Mouse (Mus musculus) heart, postnatal 0 days (tissue): ENCODE data around the gene Ppp2r3a. TPM values are rescaled to one million over a fixed set of nuclear protein-coding genes. Genes with fewer than 3 reads are reported as not detected.

ENCODE experiments used
- ATAC-seq: fragments of 200-750 bp; cut with Nextera tagmentation; 2 replicates; pipeline ENCODE4 v1.8.0; 2017; ENCODE audit warnings: low read depth, moderate number of reproducible peaks, moderate library complexity; ENCODE audit not compliant: insufficient read depth
- DNase-seq: peaks from one replicate; pipeline ENCODE4 v3.0.0-alpha.2; 2016; ENCODE audit warnings: low spot score
- H3K27ac ChIP-seq: fragments of 300-500 bp; sonication (generic); 2 replicates; pipeline ENCODE4 v1.5.1; 2014; ENCODE audit warnings: low read depth, mild to moderate bottlenecking
- H3K27me3 ChIP-seq: fragments of 300-500 bp; sonication (generic); 2 replicates; pipeline ENCODE4 v1.6.1; 2014; ENCODE audit warnings: low read length, mixed read lengths; ENCODE audit not compliant: control insufficient read depth, insufficient read depth
- H3K36me3 ChIP-seq: fragments of 300-500 bp; sonication (generic); replicated peaks from 2 replicates; pipeline ENCODE4 v1.6.1; 2014; ENCODE audit warnings: low read length, mixed read lengths; ENCODE audit not compliant: control insufficient read depth, insufficient read depth
- H3K4me1 ChIP-seq: fragments of 300-500 bp; sonication (generic); 2 replicates; pipeline ENCODE4 v1.6.1; 2014; ENCODE audit warnings: antibody characterized with exemption; ENCODE audit not compliant: control insufficient read depth, insufficient read depth
- H3K4me2 ChIP-seq: fragments of 300-500 bp; sonication (generic); 2 replicates; pipeline ENCODE4 v1.6.1; 2014; ENCODE audit warnings: low read depth, mild to moderate bottlenecking, low read length, moderate library complexity
- H3K4me3 ChIP-seq: fragments of 300-500 bp; sonication (generic); 2 replicates; pipeline ENCODE4 v1.5.1; 2014; ENCODE audit warnings: low read depth, low read length
- H3K9ac ChIP-seq: fragments of 300-500 bp; sonication (generic); replicated peaks from 2 replicates; pipeline ENCODE4 v1.6.1; 2014; ENCODE audit warnings: low read depth, low read length, mixed read lengths
- H3K9me3 ChIP-seq: fragments of 300-500 bp; sonication (generic); replicated peaks from 2 replicates; pipeline ENCODE4 v1.6.1; 2016; ENCODE audit warnings: low read length; ENCODE audit not compliant: control insufficient read depth
- CTCF ChIP-seq: IDR thresholded peaks from 2 replicates; pipeline ENCODE4 v1.5.1; 2016; ENCODE audit warnings: antibody characterized with exemption, control low read depth, low read depth
- EP300 ChIP-seq: IDR thresholded peaks from 2 replicates; pipeline ENCODE4 v1.6.1; 2016; ENCODE audit warnings: antibody characterized with exemption, low read depth
- WGBS: fragments of 180-500 bp; shearing (Covaris S2); extraction: QIAGEN DNeasy Blood & Tissue Kit; methylation state at CpG from one replicate; pipeline ENCODE4 v1.1.7; 2014; 5-methylcytosine and 5-hydroxymethylcytosine counted together
- polyA plus RNA-seq: library from polyadenylated mRNA; unstranded; fragments of >200 nt; fragmentation: Nextera tagmentation; extraction: Ambion mirVana; gene quantifications from 2 replicates; pipeline ENCODE4 v1.2.1, GENCODE M21; 2015
- total RNA-seq: library from RNA; depleted of rRNA; stranded (reverse); fragments of >200 nt; gene quantifications from 2 replicates; pipeline ENCODE4 v1.2.3, GENCODE M21; 2014; ENCODE audit warnings: low replicate concordance

Ppp2r3a gene
- total and polyA plus RNA-seq, 2 experiments from 2014 or later: 63.3 to 99.0 TPM

- Histone ChIP-seq H3K4me1 (peaks cover 14% of the 10 kb centered on the region; the same call in 1 of the 2 replicates), H3K4me2 (no peak overlapping the region), H3K36me3 (no peaks in the 10 kb centered on the region), H3K9me3 (no peaks in the 10 kb centered on the region), H3K27ac (no peak overlapping the region), H3K4me3 (no peak overlapping the region), H3K27me3 (no peaks in the 10 kb centered on the region), H3K9ac (no peak overlapping the region)
- 67% methylated on average over 3 of the region's 3 CpGs for WGBS
- no peak for ATAC-seq
- TF ChIP-seq CTCF (no peak), EP300 (no peak)
- no peak for DNase-seq
These were observed 11.4 kb downstream of the Ppp2r3a start for GRCm38 (mm10) chr9:101240161-101240560.

- no peak overlapping the region for H3K9ac ChIP-seq
- H3K4me2 ChIP-seq: no peak overlapping the region
- TF ChIP-seq CTCF (peak; percentile 19; the same call in 1 of the 2 replicates), EP300 (no peak)
- DNase-seq (peak; percentile 25), ATAC-seq (peak; percentile 4; the same call in 1 of the 2 replicates)
- H3K9me3 ChIP-seq: no peaks in the 10 kb centered on the region
- peaks cover 6% of the 10 kb centered on the region; the same call in 1 of the 2 replicates for H3K4me1 ChIP-seq
- H3K4me3 ChIP-seq: no peak overlapping the region
- no peaks in the 10 kb centered on the region for H3K36me3 ChIP-seq
- H3K27me3 ChIP-seq: no peaks in the 10 kb centered on the region
- 43% methylated on average over 2 of the region's 2 CpGs for WGBS
- H3K27ac ChIP-seq: no peak overlapping the region
These were observed 15.8 kb downstream of the Ppp2r3a start for GRCm38 (mm10) chr9:101235786-101236185.

GRCm38 (mm10) chr9:101232034-101232433 lies 19.6 kb downstream of the Ppp2r3a start:
- no peaks in the 10 kb centered on the region for H3K36me3 ChIP-seq
- 54% methylated on average over 6 of the region's 6 CpGs for WGBS
- no peak for ATAC-seq
- no peaks in the 10 kb centered on the region for H3K27me3 ChIP-seq
- DNase-seq: no peak
- TF ChIP-seq EP300: no peak
- TF ChIP-seq CTCF: no peak
- H3K4me2 ChIP-seq: no peak overlapping the region
- H3K9ac ChIP-seq: no peak overlapping the region
- H3K27ac ChIP-seq: no peak overlapping the region
- no peaks in the 10 kb centered on the region for H3K9me3 ChIP-seq
- H3K4me3 ChIP-seq: no peak overlapping the region
- peaks cover 6% of the 10 kb centered on the region; the same call in 1 of the 2 replicates for H3K4me1 ChIP-seq

- Histone ChIP-seq H3K4me3 (no peak overlapping the region), H3K4me1 (no peaks in the 10 kb centered on the region), H3K36me3 (no peaks in the 10 kb centered on the region), H3K4me2 (no peak overlapping the region), H3K27ac (no peak overlapping the region), H3K9ac (no peak overlapping the region), H3K27me3 (no peaks in the 10 kb centered on the region), H3K9me3 (no peaks in the 10 kb centered on the region)
- ATAC-seq (no peak), DNase-seq (no peak)
- TF ChIP-seq EP300 (no peak), CTCF (no peak)
- 79% methylated on average over 3 of the region's 3 CpGs for WGBS
These were observed 21.6 kb downstream of the Ppp2r3a start for GRCm38 (mm10) chr9:101230028-101230427.

GRCm38 (mm10) chr9:101228892-101229291 lies 22.7 kb downstream of the Ppp2r3a start:
- ATAC-seq: no peak
- DNase-seq: no peak

GRCm38 (mm10) chr9:101207984-101208383 lies 43.6 kb downstream of the Ppp2r3a start:
- Histone ChIP-seq H3K9ac (no peak overlapping the region), H3K4me3 (no peak overlapping the region), H3K4me1 (peaks cover 13% of the 10 kb centered on the region; the same call in 1 of the 2 replicates), H3K4me2 (no peak overlapping the region), H3K27me3 (no peaks in the 10 kb centered on the region), H3K27ac (no peak overlapping the region), H3K9me3 (no peaks in the 10 kb centered on the region), H3K36me3 (no peaks in the 10 kb centered on the region)
- DNase-seq (no peak), ATAC-seq (no peak)
- no peak for TF ChIP-seq CTCF
- no peak for TF ChIP-seq EP300
- 82% methylated on average over 1 of the region's 1 CpGs for WGBS

More at GRCm38 (mm10) chr9:101228892-101229291, 22.7 kb downstream of the Ppp2r3a start:
- no peak for TF ChIP-seq EP300
- no peak for TF ChIP-seq CTCF
- no peaks in the 10 kb centered on the region for H3K36me3 ChIP-seq
- no peaks in the 10 kb centered on the region for H3K4me1 ChIP-seq
- no peak overlapping the region for H3K9ac ChIP-seq
- no peaks in the 10 kb centered on the region for H3K9me3 ChIP-seq
- H3K4me3 ChIP-seq: no peak overlapping the region
- no peak overlapping the region for H3K27ac ChIP-seq
- H3K27me3 ChIP-seq: no peaks in the 10 kb centered on the region
- no peak overlapping the region for H3K4me2 ChIP-seq
